Mouse (Mus musculus): ENCODE data around the gene Gskip. TPM values are rescaled to one million over a fixed set of nuclear protein-coding genes. Genes with fewer than 3 reads are reported as not detected.

Gskip gene
- polyA plus RNA-seq, 1 experiment: not detected

DNA sequence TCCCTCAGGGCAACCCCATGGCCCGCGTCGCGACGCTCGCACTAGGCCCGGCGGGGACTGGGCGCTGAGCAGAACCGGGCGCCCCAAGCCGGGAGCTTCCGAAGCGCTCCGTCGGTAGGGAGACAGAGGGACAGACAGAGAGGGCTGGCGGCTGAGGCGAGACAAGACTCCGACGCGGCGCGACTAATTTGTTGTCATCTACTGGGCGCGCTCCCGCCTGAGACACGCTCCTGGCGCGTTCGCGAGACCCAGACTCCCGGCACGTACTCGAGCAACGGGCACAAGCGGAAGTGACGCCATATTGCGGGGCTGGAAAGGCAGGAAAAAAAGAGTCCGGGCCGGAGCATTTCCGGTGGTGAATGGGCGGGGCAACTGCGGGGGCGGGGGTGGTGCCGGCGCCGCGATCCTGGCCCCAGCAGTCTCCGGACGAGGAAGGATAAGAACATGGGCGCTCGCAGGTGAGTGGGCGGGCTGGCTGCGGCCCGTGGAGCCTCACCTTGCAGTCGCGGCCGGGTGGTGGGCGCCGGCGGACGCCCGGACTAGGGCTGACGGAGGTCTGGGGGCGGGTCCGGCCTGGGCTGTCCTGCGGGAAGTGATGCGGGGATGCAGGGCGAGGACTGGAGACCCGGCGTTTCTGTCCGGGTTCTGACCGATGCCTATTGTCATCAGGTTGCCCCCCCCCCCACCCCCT, 517 bp downstream of the Gskip start, which contains the start of gene Atg2b:
Atg2b (minus strand) TSS at position 211 of the 691 bp plus-strand sequence.
- under 1% methylated on average over 71 of the region's 73 CpGs for WGBS
- H3K4me3 ChIP-seq (ENCODE audit: insufficient read depth, low read depth, low read length): peak within 1 kb of the TSS; percentile 95
- TF ChIP-seq POLR2A (IDR thresholded peaks at IDR 0.05; ENCODE audit: insufficient read depth, low read depth, low read length) (no peak), CTCF (IDR thresholded peaks at IDR 0.05; ENCODE audit: insufficient read depth, low read depth, low read length) (no peak)
- peaks cover 5% of the 10 kb centered on the region for H3K4me1 ChIP-seq (ENCODE audit: control insufficient read depth, insufficient read depth, low read length)
- peak within 1 kb of the TSS; percentile 80 for H3K27ac ChIP-seq (ENCODE audit: insufficient read depth, low read depth, low read length)

DNA sequence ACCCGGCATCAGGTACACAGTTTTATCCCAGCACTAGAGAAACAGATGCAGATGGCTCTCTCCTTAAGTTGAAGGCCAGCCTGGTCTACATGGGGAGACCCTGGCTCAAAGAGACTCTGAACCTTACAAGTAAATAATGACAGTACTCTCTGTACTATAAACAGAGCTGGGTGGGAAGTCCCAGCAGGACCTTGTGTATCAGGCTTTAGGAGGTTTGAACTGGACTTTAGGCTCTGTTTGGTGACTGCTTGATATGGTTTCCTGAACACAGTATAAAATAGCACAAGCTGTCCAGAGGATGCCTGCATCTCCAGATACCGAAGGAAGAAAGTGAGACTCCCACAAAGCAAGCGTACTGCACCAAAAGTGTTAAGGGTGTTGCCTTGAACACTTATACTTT, 2.2 kb downstream of the Gskip start:
- Histone ChIP-seq H3K4me1 (ENCODE audit: control insufficient read depth, insufficient read depth, low read length) (peaks cover 5% of the 10 kb centered on the region), H3K27ac (ENCODE audit: insufficient read depth, low read depth, low read length) (no peak overlapping the region), H3K4me3 (ENCODE audit: insufficient read depth, low read depth, low read length) (no peak overlapping the region)
- WGBS: 85% methylated on average over 3 of the region's 3 CpGs
- TF ChIP-seq POLR2A (IDR thresholded peaks at IDR 0.05; ENCODE audit: insufficient read depth, low read depth, low read length) (no peak), CTCF (IDR thresholded peaks at IDR 0.05; ENCODE audit: insufficient read depth, low read depth, low read length) (no peak)

DNA sequence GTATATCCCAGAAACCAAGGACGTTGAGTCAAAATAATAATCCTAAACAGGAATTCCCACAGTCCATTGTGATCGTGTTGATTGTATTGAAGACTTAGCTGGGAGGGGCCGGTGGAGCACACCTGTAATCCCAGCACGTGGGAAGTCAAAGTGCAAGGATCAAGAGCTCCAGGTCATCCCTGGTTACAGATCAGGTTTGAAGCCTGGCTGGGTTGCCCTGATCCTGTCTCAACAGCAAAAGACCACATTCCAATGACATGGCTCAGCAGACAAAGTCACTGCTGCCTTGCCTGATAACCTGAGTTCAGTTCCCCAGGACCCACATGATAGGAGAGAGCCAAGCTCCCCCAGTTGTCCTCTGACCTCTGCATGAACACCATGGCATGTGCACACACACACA, 2.8 kb downstream of the Gskip start:
- Histone ChIP-seq H3K4me3 (ENCODE audit: insufficient read depth, low read depth, low read length) (no peak overlapping the region), H3K4me1 (ENCODE audit: control insufficient read depth, insufficient read depth, low read length) (peaks cover 3% of the 10 kb centered on the region), H3K27ac (ENCODE audit: insufficient read depth, low read depth, low read length) (no peak overlapping the region)
- TF ChIP-seq CTCF (IDR thresholded peaks at IDR 0.05; ENCODE audit: insufficient read depth, low read depth, low read length) (no peak), POLR2A (IDR thresholded peaks at IDR 0.05; ENCODE audit: insufficient read depth, low read depth, low read length) (no peak)
- WGBS: 84% methylated on average over 4 of the region's 4 CpGs

DNA sequence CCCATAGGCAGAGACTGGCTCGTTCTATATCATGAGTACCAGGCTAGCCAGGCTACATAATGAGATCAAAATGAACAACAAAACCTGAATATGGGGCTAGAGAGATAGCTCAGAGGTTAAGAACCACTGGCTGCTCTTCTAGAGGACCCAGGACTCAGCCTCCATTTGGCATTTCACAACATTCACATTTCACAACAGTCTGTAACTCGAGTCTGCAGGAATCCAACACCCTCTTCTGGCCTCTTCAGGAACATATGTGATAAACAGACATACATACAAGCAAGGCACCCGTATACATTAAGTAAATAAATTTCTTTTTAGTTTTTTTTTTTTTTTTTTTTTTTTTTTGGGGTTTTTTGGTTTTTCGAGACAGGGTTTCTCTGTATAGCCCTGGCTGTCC, 3.9 kb downstream of the Gskip start:
- no peak overlapping the region for H3K4me3 ChIP-seq (ENCODE audit: insufficient read depth, low read depth, low read length)
- TF ChIP-seq POLR2A (IDR thresholded peaks at IDR 0.05; ENCODE audit: insufficient read depth, low read depth, low read length) (no peak), CTCF (IDR thresholded peaks at IDR 0.05; ENCODE audit: insufficient read depth, low read depth, low read length) (no peak)
- peaks cover 3% of the 10 kb centered on the region for H3K4me1 ChIP-seq (ENCODE audit: control insufficient read depth, insufficient read depth, low read length)
- 86% methylated on average over 4 of the region's 4 CpGs for WGBS
- no peak overlapping the region for H3K27ac ChIP-seq (ENCODE audit: insufficient read depth, low read depth, low read length)

DNA sequence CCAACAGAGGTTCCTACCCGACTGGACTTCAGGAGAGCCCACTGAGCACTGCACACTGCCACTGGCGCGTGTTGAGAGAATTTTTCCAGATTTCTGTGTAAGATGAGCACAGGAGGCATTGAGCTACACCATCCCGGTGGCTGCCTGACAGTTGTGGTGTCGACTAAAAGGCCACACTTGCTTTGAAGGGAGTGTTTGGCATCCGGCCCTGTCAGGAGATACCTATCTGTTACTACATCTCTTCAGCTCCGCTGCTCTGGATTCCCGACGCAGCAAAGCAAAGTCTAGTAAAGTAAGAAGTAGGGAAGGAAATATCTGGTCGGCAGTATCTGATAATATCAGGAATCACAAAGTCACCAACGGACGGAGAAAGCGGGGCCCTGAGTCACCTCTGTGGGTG, 4.8 kb downstream of the Gskip start:
- no peak for TF ChIP-seq POLR2A (IDR thresholded peaks at IDR 0.05; ENCODE audit: insufficient read depth, low read depth, low read length)
- no peak for TF ChIP-seq CTCF (IDR thresholded peaks at IDR 0.05; ENCODE audit: insufficient read depth, low read depth, low read length)

DNA sequence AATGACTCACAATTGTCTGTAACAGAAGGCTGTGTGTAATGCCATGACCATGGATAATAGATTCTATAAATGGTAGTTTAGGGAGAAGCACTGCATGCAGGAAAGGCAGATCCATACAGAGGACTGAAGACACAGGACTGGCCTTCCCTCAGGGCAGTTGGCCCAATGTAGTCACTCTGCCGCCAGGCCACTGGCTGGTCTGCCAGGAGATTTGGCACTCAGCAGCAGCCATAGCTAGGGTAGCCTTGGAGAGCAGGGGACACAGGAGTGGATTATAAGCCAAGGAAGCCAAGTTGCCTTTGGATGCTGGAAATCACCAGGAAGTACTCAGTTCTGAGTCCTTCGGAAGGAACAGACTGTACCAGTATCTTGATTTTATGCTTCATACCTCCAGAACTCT, 9.4 kb downstream of the Gskip start:
- WGBS: 81% methylated on average over 2 of the region's 2 CpGs
- Histone ChIP-seq H3K4me3 (ENCODE audit: insufficient read depth, low read depth, low read length) (no peak overlapping the region), H3K27ac (ENCODE audit: insufficient read depth, low read depth, low read length) (no peak overlapping the region), H3K4me1 (ENCODE audit: control insufficient read depth, insufficient read depth, low read length) (no peaks in the 10 kb centered on the region)
- TF ChIP-seq POLR2A (IDR thresholded peaks at IDR 0.05; ENCODE audit: insufficient read depth, low read depth, low read length) (no peak), CTCF (IDR thresholded peaks at IDR 0.05; ENCODE audit: insufficient read depth, low read depth, low read length) (no peak)

More for the DNA sequence above, 4.8 kb downstream of the Gskip start:
- Histone ChIP-seq H3K4me3 (ENCODE audit: insufficient read depth, low read depth, low read length) (no peak overlapping the region), H3K4me1 (ENCODE audit: control insufficient read depth, insufficient read depth, low read length) (no peaks in the 10 kb centered on the region), H3K27ac (ENCODE audit: insufficient read depth, low read depth, low read length) (no peak overlapping the region)
- 92% methylated on average over 13 of the region's 13 CpGs for WGBS

DNA sequence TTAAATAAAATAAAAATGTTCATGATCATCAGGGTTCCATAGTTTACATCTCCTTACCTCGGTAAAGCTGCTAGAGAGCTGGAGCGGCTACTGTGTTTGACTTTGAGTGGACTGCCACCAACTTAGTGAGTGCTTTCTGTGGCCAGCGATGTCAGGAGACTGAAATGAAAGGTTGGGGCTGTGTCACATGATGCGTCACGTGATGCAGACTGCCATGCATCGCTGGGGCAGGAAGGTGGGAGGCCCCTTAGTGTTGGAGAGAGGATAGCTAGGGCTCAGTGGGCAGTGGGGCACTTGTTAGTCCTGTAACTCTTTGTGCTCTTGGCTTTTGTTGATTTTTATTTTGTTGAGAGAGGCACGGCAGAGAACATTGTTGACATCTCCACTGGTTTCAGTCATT, 11.2 kb downstream of the Gskip start:
- H3K27ac ChIP-seq (ENCODE audit: insufficient read depth, low read depth, low read length): no peak overlapping the region
- H3K4me1 ChIP-seq (ENCODE audit: control insufficient read depth, insufficient read depth, low read length): no peaks in the 10 kb centered on the region
- 88% methylated on average over 7 of the region's 7 CpGs for WGBS
- no peak for TF ChIP-seq POLR2A (IDR thresholded peaks at IDR 0.05; ENCODE audit: insufficient read depth, low read depth, low read length)
- no peak for TF ChIP-seq CTCF (IDR thresholded peaks at IDR 0.05; ENCODE audit: insufficient read depth, low read depth, low read length)
- no peak overlapping the region for H3K4me3 ChIP-seq (ENCODE audit: insufficient read depth, low read depth, low read length)

DNA sequence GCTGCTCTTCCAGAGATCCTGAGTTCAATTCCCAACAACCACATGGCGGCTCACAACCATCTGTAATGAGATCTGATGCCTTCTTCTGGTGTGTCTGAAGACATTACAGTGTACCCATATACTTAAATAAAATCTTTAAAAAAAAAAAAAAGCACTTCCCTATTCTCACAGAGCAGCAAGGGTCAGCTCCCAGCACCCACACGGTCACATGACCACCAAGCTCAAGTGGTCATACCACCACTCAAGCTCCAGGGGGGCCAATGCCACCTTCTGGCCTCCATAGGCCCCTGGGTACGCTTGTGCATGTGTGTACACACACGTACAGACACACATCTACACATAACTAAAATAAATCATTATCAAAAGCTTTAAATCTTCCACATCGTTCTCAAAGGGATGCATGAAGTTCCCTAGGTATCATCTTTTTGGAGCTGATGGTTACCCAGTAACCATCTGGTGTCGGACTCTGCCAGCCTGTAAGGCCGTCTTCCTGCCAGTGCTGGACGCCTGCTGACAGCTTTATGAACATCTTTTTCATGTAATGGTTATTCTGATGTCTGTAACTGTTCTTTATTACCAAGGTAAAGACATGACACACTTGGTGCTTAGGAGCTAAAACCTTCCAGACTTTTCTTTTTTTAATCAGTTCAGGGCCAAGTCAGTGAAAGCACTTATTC, 12.6 kb downstream of the Gskip start:
- no peak overlapping the region for H3K27ac ChIP-seq (ENCODE audit: insufficient read depth, low read depth, low read length)
- H3K4me1 ChIP-seq (ENCODE audit: control insufficient read depth, insufficient read depth, low read length): no peaks in the 10 kb centered on the region
- no peak overlapping the region for H3K4me3 ChIP-seq (ENCODE audit: insufficient read depth, low read depth, low read length)
- TF ChIP-seq POLR2A (IDR thresholded peaks at IDR 0.05; ENCODE audit: insufficient read depth, low read depth, low read length) (no peak), CTCF (IDR thresholded peaks at IDR 0.05; ENCODE audit: insufficient read depth, low read depth, low read length) (no peak)
- 95% methylated on average over 8 of the region's 8 CpGs for WGBS

DNA sequence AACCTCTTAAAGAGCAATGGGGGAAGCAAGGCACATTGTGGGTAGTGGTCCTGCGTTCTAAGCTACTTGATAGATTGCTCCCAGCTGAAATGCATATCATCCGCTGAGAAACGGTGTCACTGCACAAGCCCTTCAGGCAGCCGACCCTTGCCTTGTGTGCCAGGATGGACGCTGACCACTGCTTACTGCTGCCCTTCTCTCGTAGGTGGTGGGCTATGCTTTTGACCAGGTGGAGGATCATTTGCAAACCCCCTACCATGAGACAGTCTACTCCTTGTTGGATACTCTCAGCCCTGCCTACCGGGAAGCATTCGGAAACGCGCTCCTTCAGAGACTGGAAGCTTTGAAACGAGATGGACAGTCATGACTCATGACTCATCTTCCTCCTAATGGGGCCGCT, 15.8 kb downstream of the Gskip start:
- no peak for TF ChIP-seq CTCF (IDR thresholded peaks at IDR 0.05; ENCODE audit: insufficient read depth, low read depth, low read length)
- no peak for TF ChIP-seq POLR2A (IDR thresholded peaks at IDR 0.05; ENCODE audit: insufficient read depth, low read depth, low read length)
- H3K4me1 ChIP-seq (ENCODE audit: control insufficient read depth, insufficient read depth, low read length): no peaks in the 10 kb centered on the region
- no peak overlapping the region for H3K4me3 ChIP-seq (ENCODE audit: insufficient read depth, low read depth, low read length)
- H3K27ac ChIP-seq (ENCODE audit: insufficient read depth, low read depth, low read length): no peak overlapping the region
- 94% methylated on average over 12 of the region's 12 CpGs for WGBS
